Mouse (Mus musculus): ENCODE data around the gene Exoc6b. TPM values are rescaled to one million over a fixed set of nuclear protein-coding genes. Genes with fewer than 3 reads are reported as not detected.

Exoc6b gene
- polyA plus RNA-seq, 1 experiment from 2014 or later: 32.5 TPM

GRCm38 (mm10) chr6:84875869-84876268 lies 193.4 kb downstream of the Exoc6b start:
- ATAC-seq (ENCODE audit: low FRiP score, low TSS enrichment): no peak
- Histone ChIP-seq H3K36me3 (ENCODE audit: control insufficient read depth, insufficient read depth, low read length) (no peaks in the 10 kb centered on the region), H3K4me2 (replicated peaks; ENCODE audit: low read depth, low read length) (no peak overlapping the region), H3K9ac (ENCODE audit: low read depth, low read length) (no peak overlapping the region), H3K4me1 (ENCODE audit: control insufficient read depth, insufficient read depth, low read length) (no peaks in the 10 kb centered on the region), H3K4me3 (ENCODE audit: low read length) (no peak overlapping the region), H3K27me3 (ENCODE audit: control insufficient read depth, insufficient read depth, low read length) (no peaks in the 10 kb centered on the region), H3K9me3 (ENCODE audit: control insufficient read depth, low read length) (no peaks in the 10 kb centered on the region), H3K27ac (ENCODE audit: low read depth, low read length) (no peak overlapping the region)
- 82% methylated on average over 5 of the region's 5 CpGs for WGBS

DNA sequence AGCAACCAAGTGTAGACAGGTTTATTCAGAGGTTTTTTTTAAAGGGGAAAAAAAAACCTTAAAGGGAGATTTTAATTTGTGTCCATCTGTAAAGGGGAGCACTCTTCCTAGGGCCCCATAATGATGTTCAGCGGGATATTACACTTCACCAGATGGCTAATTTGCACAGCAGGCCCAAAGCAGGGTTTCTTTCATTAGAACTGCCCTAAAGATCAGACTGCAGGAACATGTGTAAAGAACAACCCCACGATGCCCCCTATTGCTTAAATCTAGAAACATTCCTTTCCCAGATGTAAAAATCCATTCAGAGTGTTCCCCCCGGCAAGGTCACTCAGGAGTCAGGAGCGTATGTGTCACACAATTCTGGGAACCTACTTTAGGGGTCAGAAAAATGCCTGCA lies 202.2 kb downstream of the Exoc6b start:
- 30% methylated on average over 4 of the region's 4 CpGs for WGBS
- no peak overlapping the region for H3K4me2 ChIP-seq (replicated peaks; ENCODE audit: low read depth, low read length)
- ATAC-seq (ENCODE audit: low FRiP score, low TSS enrichment): no peak

DNA sequence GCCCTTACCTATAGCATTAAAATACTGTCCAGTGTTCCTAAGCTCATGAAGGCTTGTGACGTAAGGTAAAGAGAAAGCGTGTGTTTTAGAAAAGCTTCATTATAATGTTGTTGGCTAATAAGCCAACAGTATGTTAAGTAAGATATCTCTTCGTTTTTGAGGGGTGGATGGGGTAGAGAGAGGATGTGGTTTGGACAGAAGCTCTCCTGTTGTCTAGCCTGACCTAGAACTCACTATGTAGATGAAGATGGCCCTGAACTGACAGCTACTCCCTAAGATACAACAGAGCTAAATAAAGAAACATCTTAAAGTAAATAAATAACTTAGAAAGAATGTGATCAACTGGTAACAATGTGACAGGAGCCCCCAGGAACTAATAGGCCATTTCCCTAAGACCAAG lies 204.7 kb downstream of the Exoc6b start:
- no peak for ATAC-seq (ENCODE audit: low FRiP score, low TSS enrichment)
- H3K36me3 ChIP-seq (ENCODE audit: control insufficient read depth, insufficient read depth, low read length): no peaks in the 10 kb centered on the region
- no peaks in the 10 kb centered on the region for H3K9me3 ChIP-seq (ENCODE audit: control insufficient read depth, low read length)
- H3K4me3 ChIP-seq (ENCODE audit: low read length): no peak overlapping the region
- 92% methylated on average over 3 of the region's 3 CpGs for WGBS
- H3K27ac ChIP-seq (ENCODE audit: low read depth, low read length): no peak overlapping the region
- no peak overlapping the region for H3K4me2 ChIP-seq (replicated peaks; ENCODE audit: low read depth, low read length)
- no peaks in the 10 kb centered on the region for H3K27me3 ChIP-seq (ENCODE audit: control insufficient read depth, insufficient read depth, low read length)
- H3K4me1 ChIP-seq (ENCODE audit: control insufficient read depth, insufficient read depth, low read length): no peaks in the 10 kb centered on the region
- no peak overlapping the region for H3K9ac ChIP-seq (ENCODE audit: low read depth, low read length)

More for the DNA sequence above, 202.2 kb downstream of the Exoc6b start:
- no peaks in the 10 kb centered on the region for H3K9me3 ChIP-seq (ENCODE audit: control insufficient read depth, low read length)
- no peaks in the 10 kb centered on the region for H3K4me1 ChIP-seq (ENCODE audit: control insufficient read depth, insufficient read depth, low read length)
- no peak overlapping the region for H3K4me3 ChIP-seq (ENCODE audit: low read length)
- no peaks in the 10 kb centered on the region for H3K36me3 ChIP-seq (ENCODE audit: control insufficient read depth, insufficient read depth, low read length)
- H3K27me3 ChIP-seq (ENCODE audit: control insufficient read depth, insufficient read depth, low read length): no peaks in the 10 kb centered on the region
- H3K27ac ChIP-seq (ENCODE audit: low read depth, low read length): no peak overlapping the region
- H3K9ac ChIP-seq (ENCODE audit: low read depth, low read length): no peak overlapping the region

GRCm38 (mm10) chr6:84863816-84864375 lies 205.4 kb downstream of the Exoc6b start:
- no peaks in the 10 kb centered on the region for H3K27me3 ChIP-seq (ENCODE audit: control insufficient read depth, insufficient read depth, low read length)
- no peak overlapping the region for H3K9ac ChIP-seq (ENCODE audit: low read depth, low read length)
- no peaks in the 10 kb centered on the region for H3K9me3 ChIP-seq (ENCODE audit: control insufficient read depth, low read length)
- no peak for ATAC-seq (ENCODE audit: low FRiP score, low TSS enrichment)
- no peaks in the 10 kb centered on the region for H3K36me3 ChIP-seq (ENCODE audit: control insufficient read depth, insufficient read depth, low read length)
- 90% methylated on average over 1 of the region's 1 CpGs for WGBS
- H3K27ac ChIP-seq (ENCODE audit: low read depth, low read length): no peak overlapping the region
- no peak overlapping the region for H3K4me3 ChIP-seq (ENCODE audit: low read length)
- H3K4me1 ChIP-seq (ENCODE audit: control insufficient read depth, insufficient read depth, low read length): no peaks in the 10 kb centered on the region
- H3K4me2 ChIP-seq (replicated peaks; ENCODE audit: low read depth, low read length): no peak overlapping the region

DNA sequence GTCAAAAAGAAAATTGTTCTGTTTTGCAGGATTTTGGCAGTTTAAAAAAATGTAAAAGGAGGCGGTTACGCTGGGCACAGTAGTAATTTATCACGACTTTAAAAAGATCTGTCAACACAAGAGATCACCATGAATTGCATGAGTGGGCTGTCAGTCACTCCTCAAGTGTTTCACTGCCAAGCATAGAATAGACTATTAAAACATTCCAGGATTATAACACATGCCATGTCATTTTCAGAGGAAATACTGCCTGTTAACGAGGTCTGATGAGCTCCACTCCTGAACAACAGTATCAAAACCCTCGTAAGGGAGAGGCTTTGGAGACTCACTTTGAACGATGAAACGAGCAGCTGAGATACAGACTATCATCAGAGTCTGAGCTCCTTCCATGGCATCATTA lies 223.6 kb downstream of the Exoc6b start:
- no peak for ATAC-seq (ENCODE audit: low FRiP score, low TSS enrichment)
- H3K9ac ChIP-seq (ENCODE audit: low read depth, low read length): no peak overlapping the region
- peaks cover 4% of the 10 kb centered on the region; the same call in 1 of the 2 replicates for H3K36me3 ChIP-seq (ENCODE audit: control insufficient read depth, insufficient read depth, low read length)
- H3K9me3 ChIP-seq (ENCODE audit: control insufficient read depth, low read length): no peaks in the 10 kb centered on the region
- H3K4me3 ChIP-seq (ENCODE audit: low read length): no peak overlapping the region
- WGBS: 75% methylated on average over 7 of the region's 7 CpGs
- no peak overlapping the region for H3K27ac ChIP-seq (ENCODE audit: low read depth, low read length)
- H3K4me2 ChIP-seq (replicated peaks; ENCODE audit: low read depth, low read length): no peak overlapping the region
- H3K27me3 ChIP-seq (ENCODE audit: control insufficient read depth, insufficient read depth, low read length): no peaks in the 10 kb centered on the region
- H3K4me1 ChIP-seq (ENCODE audit: control insufficient read depth, insufficient read depth, low read length): no peaks in the 10 kb centered on the region

- no peak for ATAC-seq (ENCODE audit: low FRiP score, low TSS enrichment)
- Histone ChIP-seq H3K27me3 (ENCODE audit: control insufficient read depth, insufficient read depth, low read length) (no peaks in the 10 kb centered on the region), H3K4me1 (ENCODE audit: control insufficient read depth, insufficient read depth, low read length) (no peaks in the 10 kb centered on the region), H3K36me3 (ENCODE audit: control insufficient read depth, insufficient read depth, low read length) (peaks cover 4% of the 10 kb centered on the region; the same call in 1 of the 2 replicates), H3K27ac (ENCODE audit: low read depth, low read length) (no peak overlapping the region), H3K9me3 (ENCODE audit: control insufficient read depth, low read length) (no peaks in the 10 kb centered on the region), H3K4me3 (ENCODE audit: low read length) (no peak overlapping the region), H3K4me2 (replicated peaks; ENCODE audit: low read depth, low read length) (no peak overlapping the region), H3K9ac (ENCODE audit: low read depth, low read length) (no peak overlapping the region)
Measured at GRCm38 (mm10) chr6:84841138-84841537, 228.2 kb downstream of the Exoc6b start.

DNA sequence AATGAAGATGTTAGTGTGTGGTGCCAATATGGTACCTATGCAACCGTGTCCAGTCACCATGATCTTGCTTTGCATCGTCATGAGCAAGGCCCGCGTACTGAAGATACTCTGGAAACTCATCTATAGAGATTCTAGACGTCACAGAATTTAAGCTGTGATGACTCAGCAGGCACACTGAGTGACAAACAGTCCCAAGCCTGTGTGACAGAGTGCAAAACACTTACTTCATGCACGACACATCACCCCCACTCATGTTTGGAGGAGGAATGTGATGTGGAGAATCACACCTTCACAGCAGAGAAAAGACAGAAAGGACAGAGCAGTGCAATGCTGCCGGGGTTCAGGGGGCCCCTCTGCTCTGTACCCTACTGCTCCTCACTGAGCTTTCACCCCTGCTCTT lies 261.8 kb downstream of the Exoc6b start:
- Histone ChIP-seq H3K9me3 (ENCODE audit: control insufficient read depth, low read length) (no peaks in the 10 kb centered on the region), H3K27me3 (ENCODE audit: control insufficient read depth, insufficient read depth, low read length) (no peaks in the 10 kb centered on the region), H3K4me1 (ENCODE audit: control insufficient read depth, insufficient read depth, low read length) (no peaks in the 10 kb centered on the region), H3K27ac (ENCODE audit: low read depth, low read length) (no peak overlapping the region), H3K36me3 (ENCODE audit: control insufficient read depth, insufficient read depth, low read length) (no peaks in the 10 kb centered on the region), H3K4me2 (replicated peaks; ENCODE audit: low read depth, low read length) (no peak overlapping the region), H3K4me3 (ENCODE audit: low read length) (no peak overlapping the region), H3K9ac (ENCODE audit: low read depth, low read length) (no peak overlapping the region)
- no peak for ATAC-seq (ENCODE audit: low FRiP score, low TSS enrichment)
- WGBS: 84% methylated on average over 7 of the region's 7 CpGs

DNA sequence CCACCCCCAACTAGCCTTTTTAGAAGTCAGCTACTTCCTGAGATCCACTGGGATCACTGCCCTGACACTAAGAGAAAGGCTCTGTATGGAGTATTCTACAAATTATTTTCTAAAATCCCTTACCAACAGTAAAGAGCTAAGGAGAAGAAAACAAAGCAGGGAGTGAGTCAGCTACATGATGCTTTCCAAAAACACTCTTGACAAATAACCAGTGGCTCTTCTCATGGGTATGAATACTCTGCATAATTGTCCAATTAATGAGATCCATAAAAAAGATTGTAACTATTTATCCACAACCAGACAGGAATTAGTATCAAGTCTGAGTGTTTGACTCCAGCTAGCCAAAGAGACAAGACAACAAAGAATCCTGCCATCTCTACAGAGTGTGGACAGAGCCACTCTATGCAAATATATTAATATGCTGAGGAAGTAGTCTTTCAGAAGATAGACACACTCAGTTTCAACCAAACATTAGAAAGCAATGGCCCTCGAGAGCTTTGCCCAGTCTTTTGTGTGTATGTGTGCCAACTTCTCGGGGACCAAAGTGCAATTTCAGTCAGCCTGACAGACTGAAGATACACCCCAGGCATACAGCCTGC lies 263.1 kb downstream of the Exoc6b start:
- H3K9me3 ChIP-seq (ENCODE audit: control insufficient read depth, low read length): no peaks in the 10 kb centered on the region
- no peak overlapping the region for H3K4me3 ChIP-seq (ENCODE audit: low read length)
- 86% methylated on average over 2 of the region's 2 CpGs for WGBS
- no peak for ATAC-seq (ENCODE audit: low FRiP score, low TSS enrichment)
- H3K36me3 ChIP-seq (ENCODE audit: control insufficient read depth, insufficient read depth, low read length): no peaks in the 10 kb centered on the region
- no peak overlapping the region for H3K4me2 ChIP-seq (replicated peaks; ENCODE audit: low read depth, low read length)
- no peaks in the 10 kb centered on the region for H3K4me1 ChIP-seq (ENCODE audit: control insufficient read depth, insufficient read depth, low read length)
- H3K27ac ChIP-seq (ENCODE audit: low read depth, low read length): no peak overlapping the region
- H3K9ac ChIP-seq (ENCODE audit: low read depth, low read length): no peak overlapping the region
- no peaks in the 10 kb centered on the region for H3K27me3 ChIP-seq (ENCODE audit: control insufficient read depth, insufficient read depth, low read length)

DNA sequence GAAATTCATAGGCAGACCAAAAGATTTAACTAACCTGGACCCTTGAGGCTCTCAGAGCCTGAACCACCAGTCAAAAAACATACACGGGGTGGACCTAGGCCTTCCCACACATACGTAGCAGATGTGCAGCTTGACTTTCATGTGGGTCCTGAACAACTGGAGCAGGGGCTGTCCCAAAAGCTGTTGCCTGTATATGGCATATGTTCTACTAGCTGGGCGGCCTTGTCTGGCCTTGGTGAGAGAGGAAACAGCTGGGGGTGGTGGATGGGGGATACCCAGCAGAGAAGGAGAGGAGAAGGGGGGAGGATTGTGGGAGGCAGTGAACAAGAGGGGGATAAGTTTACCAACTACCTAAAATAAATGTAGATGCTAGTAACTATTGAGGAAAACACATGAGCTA lies 270.6 kb downstream of the Exoc6b start:
- no peaks in the 10 kb centered on the region for H3K27me3 ChIP-seq (ENCODE audit: control insufficient read depth, insufficient read depth, low read length)
- no peaks in the 10 kb centered on the region for H3K36me3 ChIP-seq (ENCODE audit: control insufficient read depth, insufficient read depth, low read length)
- no peak overlapping the region for H3K27ac ChIP-seq (ENCODE audit: low read depth, low read length)
- no peak overlapping the region for H3K4me3 ChIP-seq (ENCODE audit: low read length)
- no peak overlapping the region for H3K4me2 ChIP-seq (replicated peaks; ENCODE audit: low read depth, low read length)
- no peak for ATAC-seq (ENCODE audit: low FRiP score, low TSS enrichment)
- no peaks in the 10 kb centered on the region for H3K4me1 ChIP-seq (ENCODE audit: control insufficient read depth, insufficient read depth, low read length)
- H3K9me3 ChIP-seq (ENCODE audit: control insufficient read depth, low read length): no peaks in the 10 kb centered on the region
- no peak overlapping the region for H3K9ac ChIP-seq (ENCODE audit: low read depth, low read length)
- WGBS: 81% methylated on average over 3 of the region's 3 CpGs

Data from kidney, embryonic 14.5 days (tissue).